Mouse (Mus musculus) adrenal gland, adult 2 months (tissue): Measurements from ENCODE around the gene Sco1. TPM values are rescaled to one million over a fixed set of nuclear protein-coding genes. Genes with fewer than 3 reads are reported as not detected.

Experiments
- DNase-seq: peaks from one replicate; pipeline ENCODE4 v3.0.0; 2021
- polyA plus RNA-seq: library from polyadenylated mRNA; depleted of rRNA; stranded (reverse); fragments of >200 nt; gene quantifications from 2 replicates; pipeline ENCODE4 v1.2.3, GENCODE M21; 2012
- total RNA-seq, 2 experiments: library from RNA; stranded (reverse); gene quantifications; 2 replicates each; pipeline ENCODE4 v1.2.3; 2021

The Sco1 gene
- total and polyA plus RNA-seq, 3 experiments = 12.0 to 22.7 (median 19.5) TPM

DNA sequence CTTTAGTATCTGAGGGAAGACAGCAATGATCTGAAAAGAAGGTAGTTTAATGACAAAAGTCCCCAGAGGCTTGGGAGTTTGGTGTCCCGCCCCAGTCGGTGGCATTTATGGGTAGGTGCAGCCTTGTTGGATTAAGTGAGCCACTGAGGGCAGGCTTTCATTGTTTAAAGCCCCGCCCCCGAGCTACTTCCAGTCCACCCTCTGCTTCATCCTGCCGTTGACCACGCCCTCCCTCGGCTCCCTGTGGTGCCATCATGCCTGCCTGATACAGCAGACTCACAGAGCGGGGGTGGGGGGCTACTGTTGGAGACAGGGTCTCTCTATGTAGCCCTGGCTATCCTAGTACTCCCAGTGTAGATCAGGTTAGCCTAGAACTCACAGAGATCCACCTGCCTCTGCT lies 9.5 kb upstream of the Sco1 start:
- no peak for DNase-seq

DNA sequence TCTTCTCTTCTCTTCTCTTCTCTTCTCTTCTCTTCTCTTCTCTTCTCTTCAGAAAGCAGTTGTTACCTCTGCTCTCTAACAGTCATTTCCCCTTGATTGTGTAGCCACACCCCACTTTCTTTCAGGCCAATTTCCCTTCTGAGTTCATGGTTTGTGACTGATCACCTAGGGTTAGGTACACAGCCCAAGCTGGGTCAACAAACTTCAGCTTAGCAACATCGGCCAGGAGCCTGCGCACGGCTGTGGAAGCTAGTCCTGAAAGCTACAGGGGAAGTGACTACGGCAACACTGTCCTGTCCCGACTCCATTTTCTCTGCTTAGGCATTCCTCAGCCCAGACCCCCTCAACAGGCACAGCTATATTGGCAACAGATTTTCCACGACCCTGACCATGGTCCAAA lies 7.5 kb upstream of the Sco1 start:
- no peak for DNase-seq

DNA sequence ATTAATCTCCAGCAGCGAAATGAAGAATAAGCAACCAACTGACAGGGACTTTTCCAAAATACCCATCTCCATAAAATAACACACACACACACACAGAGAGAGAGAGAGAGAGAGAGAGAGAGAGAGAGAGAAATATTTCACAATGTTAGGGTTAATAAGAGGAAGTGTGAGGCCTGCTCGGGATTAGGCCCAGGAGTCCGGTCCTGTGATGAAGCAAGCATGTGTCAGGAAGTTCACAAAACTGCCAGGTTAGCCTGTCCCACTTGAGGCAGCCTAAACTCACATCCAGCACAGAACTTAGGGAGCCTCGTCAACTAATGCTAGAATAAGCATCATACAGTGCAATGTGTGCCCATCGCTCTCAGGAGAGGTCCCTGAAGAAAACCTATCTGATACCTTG lies 5.3 kb upstream of the Sco1 start:
- DNase-seq = no peak

DNA sequence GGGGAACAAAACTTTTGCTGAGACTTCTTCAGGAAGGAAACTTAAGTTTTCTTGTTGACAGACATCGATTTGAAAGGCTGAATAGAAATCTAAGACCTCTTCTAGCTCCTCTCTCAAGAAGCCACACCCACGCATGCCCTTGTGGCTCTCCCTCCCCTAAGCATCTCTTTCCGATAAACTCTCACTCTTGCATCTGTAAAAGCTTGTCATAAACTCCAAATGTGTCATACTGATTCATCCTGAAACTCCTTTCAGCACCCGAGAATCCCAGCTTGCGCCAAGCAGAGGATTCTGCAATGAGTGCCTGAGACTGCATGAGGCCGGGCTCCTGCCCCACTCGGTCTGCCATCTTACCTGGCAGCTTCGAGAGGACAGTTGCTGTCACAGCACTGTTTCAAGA lies 4.0 kb upstream of the Sco1 start:
- no peak for DNase-seq

DNA sequence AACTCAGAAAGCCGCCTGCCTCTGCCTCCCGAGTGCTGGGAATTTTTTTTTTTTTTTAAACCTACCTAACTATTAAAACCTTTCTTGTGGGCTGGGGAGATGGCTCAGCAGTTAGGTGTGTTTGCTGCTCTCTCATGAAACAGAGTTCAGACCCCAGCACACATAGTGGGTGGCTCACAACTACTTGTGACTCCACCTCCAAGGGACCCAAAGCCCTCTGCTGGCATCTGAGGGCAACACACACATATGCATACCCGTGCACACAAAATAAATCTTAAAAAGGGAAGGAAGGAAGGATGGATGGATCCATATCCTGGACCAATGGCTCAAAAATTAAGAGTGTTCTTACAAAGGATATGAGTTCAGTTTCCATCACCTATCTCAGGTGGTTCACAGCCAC lies 3.2 kb upstream of the Sco1 start:
- no peak for DNase-seq

DNA sequence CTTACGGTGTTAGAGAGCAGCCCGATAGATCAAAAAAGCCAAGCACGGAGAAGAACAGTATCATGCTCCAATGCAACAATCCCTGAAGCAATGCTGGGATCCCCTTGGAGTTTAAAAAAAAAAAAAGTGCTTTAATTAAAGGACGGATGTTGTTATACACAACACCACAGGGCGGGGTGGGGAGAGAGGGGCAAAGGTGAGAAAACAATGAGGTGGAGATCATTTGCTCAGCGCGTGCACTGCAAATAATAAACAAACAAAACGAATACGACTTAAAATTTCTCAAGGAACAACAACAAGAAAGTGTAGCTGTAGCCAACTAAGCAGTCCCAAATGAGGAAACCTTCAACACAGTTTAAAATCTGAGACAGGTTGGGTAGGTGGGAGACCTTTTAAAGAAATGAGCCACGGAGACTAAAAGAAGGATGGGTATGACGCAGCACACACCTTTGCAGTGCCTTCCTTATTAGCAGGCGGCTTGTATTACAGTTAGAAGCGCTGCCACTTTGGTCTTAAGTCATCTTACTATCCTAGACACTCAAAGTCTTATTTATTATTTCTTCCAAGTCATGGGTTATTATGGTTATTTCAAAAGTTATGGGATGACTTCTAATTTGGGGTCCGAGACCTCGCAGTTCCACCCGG lies 672 bp upstream of the Sco1 start:
- DNase-seq = peak; percentile 15

DNA sequence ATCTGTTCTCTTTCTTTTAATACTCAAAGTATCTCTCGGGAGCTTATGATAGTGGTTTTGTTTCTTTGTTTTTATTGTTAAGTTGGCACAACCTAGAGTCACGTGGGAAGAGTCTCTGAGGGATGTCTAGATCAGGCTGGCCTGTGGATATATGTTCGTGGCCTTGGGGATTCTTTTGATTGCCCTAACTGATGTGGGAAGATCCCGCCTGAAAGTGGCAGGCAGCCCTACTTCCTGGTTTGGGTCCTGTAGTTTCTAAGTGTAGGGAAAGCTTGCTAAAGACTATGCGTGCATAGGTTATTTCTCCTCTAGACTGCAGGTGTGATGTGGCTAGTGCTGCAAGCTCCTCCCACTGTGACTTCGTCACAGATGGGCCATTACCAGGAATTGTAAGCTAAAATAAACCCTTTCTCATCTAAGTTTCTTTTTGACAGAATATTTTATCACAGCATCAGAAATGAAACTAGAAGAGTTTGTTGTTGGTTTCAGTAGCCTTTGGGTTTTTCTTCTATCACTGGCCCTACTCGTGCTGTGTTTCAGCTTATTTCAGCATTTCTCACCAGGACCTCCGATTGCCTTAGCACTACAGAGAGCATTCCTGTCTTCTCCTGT lies 2.4 kb downstream of the Sco1 start:
- no peak for DNase-seq

- DNase-seq = no peak
Observed at GRCm38 (mm10) chr11:67061311-67061710, 8.8 kb downstream of the Sco1 start.

- DNase-seq = no peak
Observed at GRCm38 (mm10) chr11:67062726-67063125, 10.3 kb downstream of the Sco1 start.

GRCm38 (mm10) chr11:67067741-67068140 lies 15.3 kb downstream of the Sco1 start:
- DNase-seq = no peak

- DNase-seq = no peak
Observed at GRCm38 (mm10) chr11:67072615-67073130, 20.2 kb downstream of the Sco1 start.

DNA sequence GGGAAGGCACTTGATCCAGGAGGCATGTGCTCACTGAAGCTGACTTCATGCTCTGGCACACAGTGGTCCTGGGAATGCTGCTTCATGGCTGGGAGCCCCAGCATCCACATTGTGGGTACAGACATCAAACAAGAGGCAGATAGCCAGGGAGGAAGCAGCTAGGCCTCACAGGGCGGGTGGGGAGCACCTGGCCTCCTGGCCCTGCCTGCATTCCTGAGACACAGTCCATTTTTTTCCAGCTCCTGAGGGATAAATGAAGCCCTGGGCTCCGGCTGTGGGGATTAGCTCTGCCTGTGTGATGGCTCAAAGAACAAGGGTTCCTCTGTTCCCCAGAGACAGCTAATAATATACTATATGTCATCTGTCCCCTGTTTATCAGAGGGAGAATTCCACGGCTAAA lies 22.6 kb downstream of the Sco1 start:
- no peak for DNase-seq

- peak; percentile 11 for DNase-seq
Observed at GRCm38 (mm10) chr11:67076781-67077180, 24.3 kb downstream of the Sco1 start.

DNA sequence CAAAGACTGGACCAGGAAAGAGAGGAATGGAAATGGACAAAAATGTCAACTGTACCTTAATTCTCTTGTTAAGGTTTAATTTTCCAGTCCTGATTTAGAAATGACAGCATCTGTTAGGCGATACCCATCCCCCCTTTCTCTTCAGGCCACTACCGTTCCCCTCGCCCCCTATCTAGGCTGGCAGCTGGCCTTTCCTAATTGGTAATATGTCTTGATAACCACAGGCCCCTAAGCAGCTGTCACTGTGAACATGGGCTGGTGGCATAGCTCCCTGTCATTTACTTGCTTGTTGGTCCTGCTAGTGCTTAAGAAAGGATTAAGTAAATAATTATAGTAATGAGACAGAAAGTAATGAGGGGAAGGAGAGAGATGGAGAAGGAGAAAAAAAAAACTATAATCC lies 25.0 kb downstream of the Sco1 start:
- DNase-seq = no peak

DNA sequence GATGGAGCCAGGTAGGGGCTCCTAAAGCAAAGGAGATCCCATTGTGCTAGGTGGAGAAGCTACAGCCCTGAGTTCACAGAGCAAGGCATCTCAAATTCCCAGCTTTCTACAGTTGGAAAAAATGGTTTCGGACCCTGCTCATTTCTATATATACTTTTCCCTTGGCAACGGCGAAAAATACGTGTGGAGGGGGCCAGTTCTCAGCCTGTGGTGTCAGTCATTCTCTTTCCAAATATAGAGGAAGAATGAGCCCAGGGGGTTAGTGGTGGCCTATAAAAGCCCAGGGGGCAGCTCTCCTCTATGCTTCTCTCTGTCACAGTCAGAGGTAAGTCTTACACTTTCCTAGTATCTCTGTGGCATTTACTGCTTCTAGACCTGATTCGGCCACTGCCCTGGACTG lies 25.5 kb downstream of the Sco1 start, which contains the start of gene Myh3:
Gene Myh3, plus strand, starts transcription at position 301 of the 400 bp plus-strand sequence.
- no peak for DNase-seq

GRCm38 (mm10) chr11:67078888-67079287 lies 26.4 kb downstream of the Sco1 start:
- no peak for DNase-seq

- DNase-seq = no peak
Observed at GRCm38 (mm10) chr11:67079740-67080139, 27.3 kb downstream of the Sco1 start.

DNA sequence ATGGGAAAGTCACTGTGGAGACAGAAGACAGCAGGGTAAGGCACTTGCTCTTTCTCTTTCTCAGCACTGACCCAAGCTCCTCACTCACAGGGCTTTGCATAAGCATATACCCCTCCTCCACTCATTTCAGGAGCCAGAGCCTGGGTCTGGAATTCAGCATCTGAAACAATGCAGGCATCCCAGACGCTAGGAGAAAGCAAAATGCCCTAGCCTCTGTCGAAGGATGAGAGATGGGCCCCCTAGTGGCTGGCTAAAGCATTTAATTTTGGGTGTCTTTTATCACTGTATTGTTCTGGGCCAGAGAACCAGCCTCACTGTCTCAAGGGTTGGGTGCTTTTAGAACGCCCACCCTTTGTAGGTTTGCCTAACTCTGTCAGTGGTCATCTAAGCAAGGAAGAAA lies 27.7 kb downstream of the Sco1 start:
- DNase-seq = peak; percentile 68

GRCm38 (mm10) chr11:67081125-67081649 lies 28.7 kb downstream of the Sco1 start:
- DNase-seq = peak; percentile 19

GRCm38 (mm10) chr11:67082188-67082587 lies 29.7 kb downstream of the Sco1 start:
- no peak for DNase-seq

DNA sequence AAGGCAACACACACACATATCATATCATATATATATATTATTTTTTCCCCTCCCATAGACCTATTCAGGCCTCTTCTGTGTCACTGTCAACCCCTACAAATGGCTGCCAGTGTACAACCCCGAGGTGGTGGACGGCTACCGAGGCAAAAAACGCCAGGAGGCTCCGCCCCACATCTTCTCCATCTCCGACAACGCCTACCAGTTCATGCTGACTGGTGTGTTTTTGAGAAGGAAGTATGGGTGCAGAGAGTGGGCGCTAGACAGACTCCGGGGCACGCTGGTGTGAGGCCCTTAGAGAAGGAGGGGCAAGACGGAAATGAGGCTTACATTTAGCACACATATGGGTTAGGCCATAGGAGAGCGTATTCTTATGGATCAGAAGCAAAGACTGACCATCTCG lies 30.3 kb downstream of the Sco1 start:
- no peak for DNase-seq

- no peak for DNase-seq
Observed at GRCm38 (mm10) chr11:67083239-67083638, 30.8 kb downstream of the Sco1 start.

DNA sequence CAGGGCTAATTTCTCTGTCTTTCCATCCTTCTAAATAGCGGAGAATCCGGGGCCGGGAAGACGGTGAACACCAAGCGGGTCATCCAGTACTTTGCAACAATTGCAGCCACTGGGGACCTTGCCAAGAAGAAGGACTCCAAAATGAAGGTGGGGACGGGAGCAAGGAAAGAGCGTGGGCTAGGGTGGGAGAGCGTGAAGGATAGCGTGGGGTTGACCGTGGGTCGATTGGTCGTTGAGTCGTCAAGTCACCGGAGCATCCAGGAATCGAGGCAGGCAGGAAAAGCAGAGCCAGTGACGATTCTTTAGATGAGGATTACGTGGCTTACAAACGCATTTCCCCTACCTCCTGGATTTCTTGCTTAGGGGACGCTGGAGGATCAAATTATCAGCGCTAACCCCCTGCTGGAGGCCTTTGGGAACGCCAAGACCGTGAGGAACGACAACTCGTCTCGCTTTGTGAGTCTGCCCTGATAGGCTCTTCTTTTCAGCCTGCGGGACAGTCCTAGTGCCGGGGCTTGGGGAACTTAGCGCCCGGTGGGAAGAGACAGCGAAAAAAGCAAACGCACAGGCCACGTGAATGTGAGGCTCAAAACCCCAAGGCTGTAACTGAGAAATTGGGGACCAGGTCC lies 31.4 kb downstream of the Sco1 start:
- no peak for DNase-seq
